Comparison of ENCODE assay signal across 8 mouse cellular contexts in genomic region chr5:76529704-76530066, GRCm38 (mm10). TPM values are rescaled to one million over a fixed set of nuclear protein-coding genes. Genes with fewer than 3 reads are reported as not detected.
DNase-seq lines count a peak whose midpoint lies in the region; ATAC-seq lines count a peak whose summit lies in the region.

No protein-coding gene starts in this region.

- H3K4me2 ChIP-seq in kidney, embryonic 16.5 days (replicated peaks; ENCODE audit: low read depth, low read length): peak overlapping the region; percentile 89
- peak overlapping the region; percentile 86 for H3K4me2 ChIP-seq in hindbrain, embryonic 13.5 days
- peak overlapping the region; percentile 93 for H3K4me2 ChIP-seq in midbrain, embryonic 14.5 days (ENCODE audit: low read length)

- ATAC-seq in kidney, embryonic 16.5 days (ENCODE audit: low FRiP score, low TSS enrichment): peak; percentile 33
- ATAC-seq in hindbrain, embryonic 13.5 days (ENCODE audit: low FRiP score): peak; percentile 36
- no peak for ATAC-seq in midbrain, embryonic 14.5 days (ENCODE audit: low FRiP score, low TSS enrichment)

- no peaks in the 10 kb centered on the region for H3K27me3 ChIP-seq in kidney, embryonic 16.5 days (ENCODE audit: insufficient read depth, low read length)
- peaks cover 3% of the 10 kb centered on the region; the same call in 1 of the 2 replicates for H3K27me3 ChIP-seq in hindbrain, embryonic 13.5 days
- H3K27me3 ChIP-seq in midbrain, embryonic 14.5 days (ENCODE audit: control insufficient read depth, insufficient read depth, low read length): no peaks in the 10 kb centered on the region

- peak overlapping the region; percentile 88 for H3K9ac ChIP-seq in kidney, embryonic 16.5 days (replicated peaks; ENCODE audit: low read length)
- peak overlapping the region; percentile 85 for H3K9ac ChIP-seq in hindbrain, embryonic 13.5 days
- peak overlapping the region; percentile 79 for H3K9ac ChIP-seq in midbrain, embryonic 14.5 days (replicated peaks; ENCODE audit: low read length)

- 8% methylated on average over 9 of the region's 9 CpGs for WGBS in kidney, embryonic 16.5 days
- WGBS in hindbrain, embryonic 13.5 days: 8% methylated on average over 9 of the region's 9 CpGs
- 12% methylated on average over 9 of the region's 9 CpGs for WGBS in midbrain, embryonic 14.5 days

- H3K27ac ChIP-seq in kidney, embryonic 16.5 days (ENCODE audit: low read length): peak overlapping the region; percentile 95
- H3K27ac ChIP-seq in brown adipose tissue, adult 24 weeks (replicated peaks; ENCODE audit: low read depth, low read length): peak overlapping the region; percentile 37; the same call in 1 of the 2 replicates
- H3K27ac ChIP-seq in hindbrain, embryonic 13.5 days: peak overlapping the region; percentile 86
- peak overlapping the region; percentile 77 for H3K27ac ChIP-seq in midbrain, embryonic 14.5 days (replicated peaks; ENCODE audit: low read depth, low read length)

- peak overlapping the region; percentile 94 for H3K4me3 ChIP-seq in kidney, embryonic 16.5 days (ENCODE audit: low read length)
- H3K4me3 ChIP-seq in brown adipose tissue, adult 24 weeks (ENCODE audit: insufficient read depth, low read depth, low read length): peak overlapping the region; percentile 81
- peak overlapping the region; percentile 92 for H3K4me3 ChIP-seq in hindbrain, embryonic 13.5 days
- H3K4me3 ChIP-seq in midbrain, embryonic 14.5 days (replicated peaks; ENCODE audit: low read depth, low read length): peak overlapping the region; percentile 99

- H3K9me3 ChIP-seq in kidney, embryonic 16.5 days (ENCODE audit: low read length): no peaks in the 10 kb centered on the region
- H3K9me3 ChIP-seq in hindbrain, embryonic 13.5 days: no peaks in the 10 kb centered on the region
- H3K9me3 ChIP-seq in midbrain, embryonic 14.5 days (ENCODE audit: control insufficient read depth, low read length): no peaks in the 10 kb centered on the region

- peaks cover 14% of the 10 kb centered on the region for H3K4me1 ChIP-seq in kidney, embryonic 16.5 days (ENCODE audit: insufficient read depth, low read length)
- no peaks in the 10 kb centered on the region for H3K4me1 ChIP-seq in brown adipose tissue, adult 24 weeks (ENCODE audit: control insufficient read depth, insufficient read depth, insufficient read length, low read length)
- H3K4me1 ChIP-seq in hindbrain, embryonic 13.5 days (replicated peaks): peaks cover 23% of the 10 kb centered on the region
- H3K4me1 ChIP-seq in midbrain, embryonic 14.5 days (ENCODE audit: control insufficient read depth, insufficient read depth, low read length): peaks cover 11% of the 10 kb centered on the region

- peaks cover 4% of the 10 kb centered on the region; the same call in 1 of the 2 replicates for H3K36me3 ChIP-seq in kidney, embryonic 16.5 days (ENCODE audit: insufficient read depth, low read length)
- H3K36me3 ChIP-seq in hindbrain, embryonic 13.5 days: peaks cover 10% of the 10 kb centered on the region
- H3K36me3 ChIP-seq in midbrain, embryonic 14.5 days (ENCODE audit: control insufficient read depth, insufficient read depth, low read length): peaks cover 9% of the 10 kb centered on the region; the same call in 1 of the 2 replicates

- no peak for DNase-seq in kidney, postnatal 4 days
- DNase-seq in midbrain, embryonic 14.5 days: no peak
- DNase-seq in cerebellum, postnatal 4 days (ENCODE audit: low spot score in 2 of 2): no peak
- DNase-seq in thymus, postnatal 14 days: no peak
- DNase-seq in kidney, adult 8-10 months: no peak

RNA-seq across cellular contexts. Expression of gene Exoc1, which starts 0.6 kb away (rescaled TPM):
- polyA plus RNA-seq in kidney, embryonic 16.5 days (2015; fragmentation: Nextera tagmentation; extraction: Ambion mirVana): 35.3 and 39.2 TPM in 2 replicates
- 9.6 and 12.7 TPM in 2 replicates for polyA plus RNA-seq in brown adipose tissue, adult 24 weeks (2012; ENCODE audit: insufficient read depth, insufficient read length, missing spikeins)
- polyA plus RNA-seq in hindbrain, embryonic 13.5 days (2015; fragmentation: Nextera tagmentation; extraction: Ambion mirVana): 56.6 and 57.1 TPM in 2 replicates
- polyA plus RNA-seq in midbrain, embryonic 14.5 days (2014; fragmentation: Nextera tagmentation; extraction: Ambion mirVana): 56.3 and 75.8 TPM in 2 replicates

RNA-seq across cellular contexts. Expression of gene Gm7271, which starts 45.8 kb away (rescaled TPM):
- polyA plus RNA-seq in kidney, embryonic 16.5 days (2015; fragmentation: Nextera tagmentation; extraction: Ambion mirVana): not detected in 2 replicates
- not detected in 2 replicates for polyA plus RNA-seq in brown adipose tissue, adult 24 weeks (2012; ENCODE audit: insufficient read depth, insufficient read length, missing spikeins)
- 1.8 and 2.4 TPM in 2 replicates for polyA plus RNA-seq in hindbrain, embryonic 13.5 days (2015; fragmentation: Nextera tagmentation; extraction: Ambion mirVana)
- polyA plus RNA-seq in midbrain, embryonic 14.5 days (2014; fragmentation: Nextera tagmentation; extraction: Ambion mirVana): 0.36 TPM in 1 of 2 replicates, not detected in the other

RNA-seq across cellular contexts. Expression of gene Cep135, which starts 58.8 kb away (rescaled TPM):
- 6.4 and 7.3 TPM in 2 replicates for polyA plus RNA-seq in kidney, embryonic 16.5 days (2015; fragmentation: Nextera tagmentation; extraction: Ambion mirVana)
- polyA plus RNA-seq in brown adipose tissue, adult 24 weeks (2012; ENCODE audit: insufficient read depth, insufficient read length, missing spikeins): 1.7 and 2.1 TPM in 2 replicates
- 3.9 and 4.5 TPM in 2 replicates for polyA plus RNA-seq in hindbrain, embryonic 13.5 days (2015; fragmentation: Nextera tagmentation; extraction: Ambion mirVana)
- 2.2 and 3.9 TPM in 2 replicates for polyA plus RNA-seq in midbrain, embryonic 14.5 days (2014; fragmentation: Nextera tagmentation; extraction: Ambion mirVana)

Comparison
In these comparisons a context has a peak if more than half of its experiments do, and no peak if none do; other contexts are left out.
1. H3K27ac ChIP-seq: peak in every context shown above with its lines; median percentile 95 in kidney, embryonic 16.5 days; 86 in hindbrain, embryonic 13.5 days; 77 in midbrain, embryonic 14.5 days; 37 in brown adipose tissue, adult 24 weeks.